Mouse (Mus musculus): ENCODE results near the gene Smyd3. TPM values are rescaled to one million over a fixed set of nuclear protein-coding genes. Genes with fewer than 3 reads are reported as not detected.

Gene Smyd3
- total RNA-seq, 4 experiments from 2014 or later: 31.8 to 34.0 (median 33.4) TPM

DNA sequence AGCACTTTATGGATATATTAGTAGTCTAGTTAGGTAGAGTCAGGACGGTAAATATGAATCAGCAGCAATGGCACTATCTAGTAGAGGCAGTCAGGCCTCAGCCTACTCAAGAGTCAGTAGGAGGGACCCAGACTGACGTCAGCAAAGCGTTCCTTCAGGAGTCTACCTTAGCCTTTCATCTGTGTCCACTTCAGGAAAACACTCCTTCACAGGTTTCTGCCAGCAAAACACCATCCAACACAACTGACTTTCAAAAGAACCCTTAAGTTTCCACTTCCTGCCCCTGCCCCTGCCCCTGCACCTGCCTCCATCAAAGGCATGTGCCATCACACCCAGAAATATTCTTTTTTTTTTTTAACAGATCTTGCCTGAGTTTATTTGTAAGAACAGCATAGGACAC lies 2.1 kb upstream of the Smyd3 start:
- DNase-seq (ENCODE audit: low spot score in 2 of 2): no peak

GRCm38 (mm10) chr1:179516941-179517712 lies 714 bp downstream of the Smyd3 start:
- no peak for DNase-seq (ENCODE audit: low spot score in 2 of 2)

- DNase-seq (ENCODE audit: low spot score in 2 of 2): peak in 1 of 2 experiments; percentile 69
Observed at GRCm38 (mm10) chr1:179511895-179512294, 5.9 kb downstream of the Smyd3 start.

DNA sequence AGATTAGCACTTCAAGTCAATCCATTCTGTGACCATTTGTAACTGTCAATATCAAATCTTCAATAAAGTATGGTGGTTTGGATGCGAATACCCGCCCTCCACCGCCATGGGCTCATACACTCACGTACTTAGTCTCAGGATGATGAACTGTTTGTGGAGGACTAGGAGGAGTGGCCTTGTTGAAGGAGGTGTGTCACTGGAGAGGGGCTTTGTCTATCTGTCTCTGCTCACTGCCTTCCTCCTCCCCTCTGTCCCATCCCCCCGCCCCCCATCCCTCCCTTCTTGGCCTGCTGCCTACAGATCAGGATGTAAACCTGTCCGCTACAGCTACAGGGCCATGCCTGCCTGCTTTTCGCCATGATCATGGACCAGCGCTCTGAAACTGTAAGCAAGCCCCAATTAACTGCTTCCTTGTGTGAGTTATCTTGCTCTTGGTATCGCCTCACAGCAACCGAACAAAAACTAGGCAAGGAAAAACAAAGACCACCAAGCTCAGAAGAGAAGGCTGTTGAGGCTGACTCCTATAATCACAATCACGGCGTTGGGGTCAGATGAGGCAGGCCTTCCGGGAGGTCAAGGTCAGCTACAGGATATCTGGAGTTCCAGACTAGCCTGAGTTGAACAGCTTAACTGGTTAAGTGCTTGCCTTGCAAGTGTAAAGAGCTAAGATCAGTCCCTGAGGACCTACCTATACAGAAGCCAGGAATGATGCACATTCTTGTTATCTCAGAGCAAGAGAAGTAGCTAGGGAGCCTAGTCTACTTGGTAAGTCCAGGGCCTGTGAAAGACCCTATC lies 7.1 kb downstream of the Smyd3 start:
- DNase-seq (ENCODE audit: low spot score in 2 of 2): no peak

DNA sequence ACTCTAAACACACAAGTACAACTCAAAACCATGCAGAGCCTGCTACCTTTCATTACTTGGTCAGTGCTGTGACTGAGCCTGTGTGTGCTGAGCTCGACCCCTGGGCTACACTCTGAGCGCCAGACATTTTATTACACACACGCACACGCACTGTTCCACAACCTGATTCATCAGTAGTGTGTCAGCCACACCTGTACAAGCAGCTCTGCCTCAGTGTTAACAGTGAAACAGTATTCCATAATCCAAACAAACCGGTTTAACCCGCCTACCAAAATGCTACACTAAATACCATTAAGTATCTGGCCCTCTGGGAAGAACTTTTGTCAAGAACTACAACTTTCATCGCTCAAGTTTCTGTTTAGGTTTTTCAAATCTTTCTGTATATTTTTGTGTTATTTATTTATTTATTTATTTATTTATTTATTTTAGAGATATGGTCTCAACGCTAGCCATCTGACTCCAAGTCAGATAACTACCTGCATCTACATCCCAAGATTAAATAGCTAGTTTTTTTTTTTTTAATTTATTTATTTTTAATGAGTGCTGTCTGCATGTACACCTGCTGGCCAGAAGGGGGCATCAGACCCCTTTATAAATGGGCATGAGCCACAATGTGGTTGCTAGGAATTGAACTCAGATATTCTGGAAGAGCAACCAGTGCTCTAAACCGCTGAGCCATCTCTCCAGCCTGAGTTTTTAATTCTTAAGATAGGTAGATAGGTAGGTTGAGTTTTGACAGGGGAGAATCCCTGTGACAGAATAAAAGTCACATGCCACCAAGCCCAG lies 11.1 kb downstream of the Smyd3 start:
- no peak for DNase-seq (ENCODE audit: low spot score in 2 of 2)

GRCm38 (mm10) chr1:179502565-179502964 lies 15.3 kb downstream of the Smyd3 start:
- no peak for DNase-seq (ENCODE audit: low spot score in 2 of 2)

GRCm38 (mm10) chr1:179499257-179499656 lies 18.6 kb downstream of the Smyd3 start:
- DNase-seq (ENCODE audit: low spot score in 2 of 2): no peak

DNA sequence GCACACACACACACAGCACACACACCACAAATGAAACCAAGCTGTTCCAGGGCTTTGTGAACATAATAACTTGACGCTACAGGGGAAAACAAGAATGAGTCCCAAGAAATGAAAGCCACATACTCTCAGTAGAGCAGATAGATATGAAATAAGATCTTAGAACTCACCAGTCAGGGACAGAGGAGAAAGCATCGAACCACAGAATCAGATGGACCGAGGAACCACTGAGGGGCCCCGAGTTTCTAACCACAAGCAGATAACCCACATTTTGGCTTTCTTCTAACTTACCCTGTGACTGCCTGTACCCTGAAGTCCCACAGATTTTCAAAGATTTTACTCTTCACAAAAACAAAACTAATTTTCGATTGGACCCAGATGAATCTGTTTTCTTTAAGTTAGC lies 24.9 kb downstream of the Smyd3 start:
- DNase-seq (ENCODE audit: low spot score in 2 of 2): no peak

DNA sequence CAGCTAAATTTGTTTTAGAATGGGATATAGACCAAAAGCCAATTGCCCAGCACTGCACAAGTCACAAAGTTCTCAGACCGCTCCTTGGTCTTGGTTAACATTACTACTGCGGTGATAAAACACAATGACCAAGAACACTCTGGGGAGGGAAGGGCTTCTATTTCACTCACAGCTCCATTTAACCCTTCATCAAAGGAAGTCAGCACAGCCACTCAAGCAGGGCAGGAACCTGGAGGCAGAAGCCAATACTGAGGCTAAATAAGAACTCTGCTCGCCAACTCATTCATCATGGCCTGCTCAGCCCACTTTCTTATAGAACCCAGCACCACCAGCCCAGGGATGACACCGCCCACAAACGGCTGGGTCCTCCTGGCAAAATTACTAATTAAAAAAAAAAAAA lies 29.3 kb downstream of the Smyd3 start:
- no peak for DNase-seq (ENCODE audit: low spot score in 2 of 2)

- DNase-seq (ENCODE audit: low spot score in 2 of 2): no peak
Observed at GRCm38 (mm10) chr1:179487990-179488389, 29.9 kb downstream of the Smyd3 start.

GRCm38 (mm10) chr1:179487238-179487637 lies 30.6 kb downstream of the Smyd3 start:
- no peak for DNase-seq (ENCODE audit: low spot score in 2 of 2)

GRCm38 (mm10) chr1:179485784-179486540 lies 31.9 kb downstream of the Smyd3 start:
- no peak for DNase-seq (ENCODE audit: low spot score in 2 of 2)

DNA sequence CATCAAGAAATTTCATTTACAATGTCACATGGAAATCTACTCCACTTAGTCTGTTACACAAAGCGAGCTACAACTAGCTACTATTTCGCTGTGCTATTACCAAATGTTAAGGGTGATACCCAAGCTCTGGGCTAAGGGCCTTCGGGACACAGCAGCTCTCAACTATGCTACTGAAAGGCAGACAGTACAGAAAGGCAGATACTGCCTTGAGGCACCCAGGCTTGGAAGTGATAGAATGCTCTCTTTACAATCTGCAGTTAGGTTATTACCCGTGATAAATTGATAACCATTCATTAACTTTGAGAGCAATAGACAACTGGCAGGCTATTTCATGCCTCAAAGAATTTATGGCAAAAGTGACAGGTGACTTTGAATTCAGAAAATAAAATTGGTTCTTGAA lies 37.0 kb downstream of the Smyd3 start:
- DNase-seq (ENCODE audit: low spot score in 2 of 2): no peak

- peak in 1 of 2 experiments; percentile 13 for DNase-seq (ENCODE audit: low spot score in 2 of 2)
Observed at GRCm38 (mm10) chr1:179477157-179477902, 40.5 kb downstream of the Smyd3 start.

- DNase-seq (ENCODE audit: low spot score in 2 of 2): no peak
Observed at GRCm38 (mm10) chr1:179476461-179477156, 41.2 kb downstream of the Smyd3 start.

DNA sequence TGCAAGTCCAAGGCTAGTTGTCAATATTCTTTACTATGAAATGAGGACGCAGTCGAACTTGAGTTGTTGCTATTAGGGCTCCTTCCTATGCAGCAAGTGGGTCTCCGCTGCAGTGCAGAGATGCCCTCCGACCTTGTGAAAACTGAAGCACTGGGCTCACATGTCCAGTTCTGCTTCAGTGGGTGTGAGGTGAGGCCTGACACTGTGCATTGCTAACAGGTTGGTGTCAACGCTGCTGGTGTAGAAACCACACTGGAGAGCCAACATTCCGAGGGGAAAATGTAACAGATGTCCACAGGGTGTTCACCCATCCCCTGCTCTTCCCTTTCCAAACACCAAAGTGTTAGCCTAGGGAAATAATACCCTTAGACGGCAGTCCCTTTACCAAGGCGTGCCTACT lies 43.1 kb downstream of the Smyd3 start:
- DNase-seq (ENCODE audit: low spot score in 2 of 2): no peak

GRCm38 (mm10) chr1:179473920-179474643 lies 43.8 kb downstream of the Smyd3 start:
- no peak for DNase-seq (ENCODE audit: low spot score in 2 of 2)

- DNase-seq (ENCODE audit: low spot score in 2 of 2): no peak
Observed at GRCm38 (mm10) chr1:179467970-179468369, 49.9 kb downstream of the Smyd3 start.

- no peak for DNase-seq (ENCODE audit: low spot score in 2 of 2)
Observed at GRCm38 (mm10) chr1:179462376-179462775, 55.5 kb downstream of the Smyd3 start.

All from left cerebral cortex, adult 8-10 months (tissue).